In the genomic region with DNA sequence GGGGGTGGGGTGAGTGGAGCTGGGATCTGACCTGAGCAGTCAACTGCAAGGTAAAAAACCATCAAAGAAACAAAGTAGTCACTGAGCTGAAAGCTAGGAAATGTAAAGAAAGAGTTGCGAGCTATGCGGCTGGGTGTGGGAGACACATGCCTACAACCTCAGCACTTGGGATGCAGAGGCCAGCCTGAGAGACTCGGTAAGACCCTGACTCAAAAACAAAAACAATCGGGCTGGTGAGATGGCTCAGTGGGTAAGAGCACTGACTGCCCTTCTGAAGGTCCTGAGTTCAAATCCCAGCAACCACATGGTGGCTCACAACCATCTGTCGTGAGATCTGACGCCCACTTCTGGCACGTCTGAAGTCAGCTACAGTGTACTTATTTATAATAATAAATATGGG, we compare ENCODE assay signal across 11 mouse cellular contexts. TPM values are rescaled to one million over a fixed set of nuclear protein-coding genes. Genes with fewer than 3 reads are reported as not detected.
DNase-seq lines count a peak whose midpoint lies in the region; ATAC-seq and TF ChIP-seq lines count a peak whose summit lies in the region.
"Not testable (repeated sequence)": the region's sequence is repeated elsewhere in the genome, so short reads cannot be mapped to it uniquely, and the experiment has no call there.
"Had no signal": no experiment of that assay in that cellular context is flagged by ENCODE, and none has a peak within 500 bp of the region (broad histone marks: within the 10 kb centered on the region; RNA-seq: fewer than 3 reads in every experiment).

No protein-coding gene starts in this region.

- not testable (repeated sequence) for H3K27me3 ChIP-seq in G1E (ENCODE audit: insufficient read depth, low read length); embryonic facial prominence, embryonic 14.5 days (replicated peaks; ENCODE audit: control insufficient read depth, insufficient read depth, low read length); heart, embryonic 11.5 days (ENCODE audit: control insufficient read depth, insufficient read depth, low read length); intestine, embryonic 14.5 days (replicated peaks; ENCODE audit: control insufficient read depth, insufficient read depth, low read length); limb, embryonic 12.5 days; lung, embryonic 15.5 days; neural tube, embryonic 12.5 days (replicated peaks); thymus, adult 2 months (ENCODE audit: control insufficient read depth, insufficient read depth, low read length)

- peak overlapping the region; percentile 65 for H3K27ac ChIP-seq in embryonic facial prominence, embryonic 14.5 days (replicated peaks; ENCODE audit: low read depth, low read length)
- peak overlapping the region; percentile 83 for H3K27ac ChIP-seq in heart, embryonic 11.5 days (ENCODE audit: low read depth, low read length)
- H3K27ac ChIP-seq in intestine, embryonic 14.5 days (ENCODE audit: low read depth): peak overlapping the region; percentile 96
- peak overlapping the region; percentile 83; the same call in 1 of the 2 replicates for H3K27ac ChIP-seq in limb, embryonic 12.5 days
- peak overlapping the region; percentile 97 for H3K27ac ChIP-seq in lung, embryonic 15.5 days
- not testable (repeated sequence) for H3K27ac ChIP-seq in neural tube, embryonic 12.5 days
- H3K27ac ChIP-seq in thymus, adult 2 months (ENCODE audit: control insufficient read depth, insufficient read depth, low read length): peak overlapping the region; percentile 97

- DNase-seq in G1E (ENCODE audit: low spot score); embryonic facial prominence, embryonic 14.5 days (ENCODE audit: low spot score); intestine, embryonic 14.5 days (ENCODE audit: low spot score); thymus, adult 2 months: not testable (repeated sequence)

- TF ChIP-seq POLR2A in thymus, adult 2 months (IDR thresholded peaks at IDR 0.05; ENCODE audit: control insufficient read depth, extremely low read depth, insufficient read depth, low read length, poor library complexity): not testable (repeated sequence)

- peak overlapping the region; percentile 93 for H3K4me2 ChIP-seq in embryonic facial prominence, embryonic 14.5 days (ENCODE audit: low read depth, low read length)
- peak overlapping the region; percentile 90 for H3K4me2 ChIP-seq in heart, embryonic 11.5 days
- peak overlapping the region; percentile 84 for H3K4me2 ChIP-seq in intestine, embryonic 14.5 days (ENCODE audit: low read length)
- H3K4me2 ChIP-seq in limb, embryonic 12.5 days: peak overlapping the region; percentile 84
- H3K4me2 ChIP-seq in lung, embryonic 15.5 days: peak overlapping the region; percentile 88
- peak overlapping the region; percentile 90; the same call in 1 of the 2 replicates for H3K4me2 ChIP-seq in neural tube, embryonic 12.5 days (replicated peaks)

- 86% methylated on average over 7 of the region's 7 CpGs for WGBS in embryonic facial prominence, embryonic 14.5 days
- WGBS in heart, embryonic 11.5 days (ENCODE audit: insufficient replicate concordance): 83% methylated on average over 7 of the region's 7 CpGs
- 86% methylated on average over 7 of the region's 7 CpGs for WGBS in intestine, embryonic 14.5 days
- WGBS in limb, embryonic 12.5 days: 92% methylated on average over 7 of the region's 7 CpGs
- 62% methylated on average over 7 of the region's 7 CpGs for WGBS in lung, embryonic 15.5 days
- 85% methylated on average over 7 of the region's 7 CpGs for WGBS in neural tube, embryonic 12.5 days
- WGBS in thymus, adult 2 months: 43% methylated on average over 7 of the region's 7 CpGs

- H3K9ac ChIP-seq in embryonic facial prominence, embryonic 14.5 days (ENCODE audit: low read depth, low read length): peak overlapping the region; percentile 48
- H3K9ac ChIP-seq in heart, embryonic 11.5 days (ENCODE audit: low read depth, low read length); intestine, embryonic 14.5 days (ENCODE audit: low read length); limb, embryonic 12.5 days (replicated peaks); lung, embryonic 15.5 days; neural tube, embryonic 12.5 days: not testable (repeated sequence)

- not testable (repeated sequence) for ATAC-seq in G1E (ENCODE audit: extremely low read depth, insufficient number of reproducible peaks, low FRiP score, poor library complexity, severe bottlenecking); embryonic facial prominence, embryonic 14.5 days (ENCODE audit: low read depth); heart, embryonic 11.5 days (replicated peaks; ENCODE audit: insufficient number of reproducible peaks, low FRiP score, low TSS enrichment); intestine, embryonic 14.5 days (replicated peaks; ENCODE audit: low FRiP score, low TSS enrichment, low read depth); limb, embryonic 12.5 days (ENCODE audit: insufficient number of reproducible peaks, insufficient read depth, low FRiP score, low TSS enrichment, low read depth); lung, embryonic 15.5 days (ENCODE audit: borderline replicate concordance, extremely low read depth, low FRiP score, low TSS enrichment); neural tube, embryonic 12.5 days (ENCODE audit: low FRiP score, low read depth)

- TF ChIP-seq CTCF in G1E (IDR thresholded peaks at IDR 0.05; ENCODE audit: low read depth, low read length); thymus, adult 2 months (IDR thresholded peaks at IDR 0.05; ENCODE audit: borderline replicate concordance, control insufficient read depth, extremely low read depth, insufficient read depth, low read length, poor library complexity): not testable (repeated sequence)

- H3K9me3 ChIP-seq in G1E (replicated peaks); embryonic facial prominence, embryonic 14.5 days (ENCODE audit: control insufficient read depth, low read length); heart, embryonic 11.5 days (replicated peaks; ENCODE audit: control insufficient read depth, low read length); intestine, embryonic 14.5 days (ENCODE audit: control insufficient read depth, low read length); limb, embryonic 12.5 days; lung, embryonic 15.5 days; neural tube, embryonic 12.5 days: not testable (repeated sequence)

- H3K4me1 ChIP-seq in G1E (ENCODE audit: insufficient read depth, low read depth, low read length): peaks cover 58% of the 10 kb centered on the region
- not testable (repeated sequence) for H3K4me1 ChIP-seq in embryonic facial prominence, embryonic 14.5 days (ENCODE audit: control insufficient read depth, insufficient read depth, low read length)
- H3K4me1 ChIP-seq in heart, embryonic 11.5 days (ENCODE audit: control insufficient read depth, insufficient read depth, low read length): peaks cover 16% of the 10 kb centered on the region
- peaks cover 42% of the 10 kb centered on the region for H3K4me1 ChIP-seq in intestine, embryonic 14.5 days (replicated peaks; ENCODE audit: control insufficient read depth, insufficient read depth, low read length)
- H3K4me1 ChIP-seq in limb, embryonic 12.5 days (replicated peaks): peaks cover 20% of the 10 kb centered on the region
- H3K4me1 ChIP-seq in lung, embryonic 15.5 days: peaks cover 35% of the 10 kb centered on the region
- H3K4me1 ChIP-seq in neural tube, embryonic 12.5 days: peaks cover 31% of the 10 kb centered on the region
- H3K4me1 ChIP-seq in thymus, adult 2 months (replicated peaks; ENCODE audit: control insufficient read depth, insufficient read depth, low read length): peaks cover 31% of the 10 kb centered on the region

- peak overlapping the region; percentile 86; the same call in 1 of the 2 replicates for H3K4me3 ChIP-seq in G1E (ENCODE audit: low read depth, low read length)
- H3K4me3 ChIP-seq in embryonic facial prominence, embryonic 14.5 days (ENCODE audit: low read depth, low read length): peak overlapping the region; percentile 61; the same call in 1 of the 2 replicates
- H3K4me3 ChIP-seq in heart, embryonic 11.5 days (ENCODE audit: low read depth, low read length): peak overlapping the region; percentile 67
- H3K4me3 ChIP-seq in intestine, embryonic 14.5 days (ENCODE audit: low read depth, low read length): peak overlapping the region; percentile 59; the same call in 1 of the 2 replicates
- peak overlapping the region; percentile 65 for H3K4me3 ChIP-seq in limb, embryonic 12.5 days (replicated peaks)
- H3K4me3 ChIP-seq in lung, embryonic 15.5 days: peak overlapping the region; percentile 66
- not testable (repeated sequence) for H3K4me3 ChIP-seq in neural tube, embryonic 12.5 days; thymus, adult 2 months (ENCODE audit: control insufficient read depth, insufficient read depth, low read length)

- peaks cover 75% of the 10 kb centered on the region for H3K36me3 ChIP-seq in G1E (replicated peaks)
- peaks cover 33% of the 10 kb centered on the region for H3K36me3 ChIP-seq in embryonic facial prominence, embryonic 14.5 days (ENCODE audit: control insufficient read depth, insufficient read depth, low read length)
- not testable (repeated sequence) for H3K36me3 ChIP-seq in heart, embryonic 11.5 days (ENCODE audit: control insufficient read depth, insufficient read depth, low read length); thymus, adult 2 months (ENCODE audit: control insufficient read depth, insufficient read depth, low read length)
- H3K36me3 ChIP-seq in intestine, embryonic 14.5 days (ENCODE audit: control insufficient read depth, insufficient read depth, low read length): peaks cover 18% of the 10 kb centered on the region
- H3K36me3 ChIP-seq in limb, embryonic 12.5 days: peaks cover 33% of the 10 kb centered on the region
- H3K36me3 ChIP-seq in lung, embryonic 15.5 days: peaks cover 24% of the 10 kb centered on the region
- peaks cover 19% of the 10 kb centered on the region for H3K36me3 ChIP-seq in neural tube, embryonic 12.5 days

RNA-seq across cellular contexts. Expression of a gene that starts 0.6 kb away (rescaled TPM):
- 3.0 and 5.0 TPM in 2 replicates for total RNA-seq in G1E (2014; fragmentation: Nextera tagmentation)
- 3.2 TPM in 2 replicates for total RNA-seq in G1E (2017)
- polyA plus RNA-seq in G1E (2012): 2.4 and 2.8 TPM in 2 replicates
- 5.1 and 5.2 TPM in 2 replicates for polyA plus RNA-seq in embryonic facial prominence, embryonic 14.5 days (2014; fragmentation: Nextera tagmentation; extraction: Ambion mirVana)
- 9.3 and 10.1 TPM in 2 replicates for polyA plus RNA-seq in heart, embryonic 11.5 days (2014; fragmentation: Nextera tagmentation; extraction: Ambion mirVana)
- polyA plus RNA-seq in intestine, embryonic 14.5 days (2014; fragmentation: Nextera tagmentation; extraction: Ambion mirVana): 5.8 and 5.9 TPM in 2 replicates
- polyA plus RNA-seq in limb, embryonic 12.5 days (2016; fragmentation: Nextera tagmentation; extraction: Ambion mirVana): 4.3 and 4.8 TPM in 2 replicates
- 3.4 and 4.3 TPM in 2 replicates for polyA plus RNA-seq in lung, embryonic 15.5 days (2015; fragmentation: Nextera tagmentation; extraction: Ambion mirVana)
- 26.2 and 28.4 TPM in 2 replicates for polyA plus RNA-seq in neural tube, embryonic 12.5 days (2016; fragmentation: Nextera tagmentation; extraction: Ambion mirVana)
- 7.9 TPM in 2 replicates for polyA plus RNA-seq in thymus, adult 2 months (2012; rRNA removed)

RNA-seq across cellular contexts. Expression of a gene that starts 1.5 kb away (rescaled TPM):
- total RNA-seq in G1E (2014; fragmentation: Nextera tagmentation) (7.0 and 14.1 TPM in 2 replicates), G1E (2017) (8.6 and 12.1 TPM in 2 replicates)
- 37.3 and 41.6 TPM in 2 replicates for polyA plus RNA-seq in G1E (2012)
- polyA plus RNA-seq in embryonic facial prominence, embryonic 14.5 days (2014; fragmentation: Nextera tagmentation; extraction: Ambion mirVana): 3.3 and 4.8 TPM in 2 replicates
- 2.3 and 4.9 TPM in 2 replicates for polyA plus RNA-seq in heart, embryonic 11.5 days (2014; fragmentation: Nextera tagmentation; extraction: Ambion mirVana)
- polyA plus RNA-seq in intestine, embryonic 14.5 days (2014; fragmentation: Nextera tagmentation; extraction: Ambion mirVana): 3.1 and 4.3 TPM in 2 replicates
- 13.3 and 15.5 TPM in 2 replicates for polyA plus RNA-seq in limb, embryonic 12.5 days (2016; fragmentation: Nextera tagmentation; extraction: Ambion mirVana)
- 13.2 and 13.4 TPM in 2 replicates for polyA plus RNA-seq in lung, embryonic 15.5 days (2015; fragmentation: Nextera tagmentation; extraction: Ambion mirVana)
- polyA plus RNA-seq in neural tube, embryonic 12.5 days (2016; fragmentation: Nextera tagmentation; extraction: Ambion mirVana): 10.6 and 11.5 TPM in 2 replicates
- 34.2 and 41.3 TPM in 2 replicates for polyA plus RNA-seq in thymus, adult 2 months (2012; rRNA removed)

RNA-seq across cellular contexts. Expression of a gene that starts 7.5 kb away (rescaled TPM):
- 424 and 464 TPM in 2 replicates for total RNA-seq in G1E (2014; fragmentation: Nextera tagmentation)
- 171 and 174 TPM in 2 replicates for total RNA-seq in G1E (2017)
- polyA plus RNA-seq in G1E (2012): 362 and 363 TPM in 2 replicates
- polyA plus RNA-seq in embryonic facial prominence, embryonic 14.5 days (2014; fragmentation: Nextera tagmentation; extraction: Ambion mirVana): 347 and 431 TPM in 2 replicates
- polyA plus RNA-seq in heart, embryonic 11.5 days (2014; fragmentation: Nextera tagmentation; extraction: Ambion mirVana): 317 and 318 TPM in 2 replicates
- polyA plus RNA-seq in intestine, embryonic 14.5 days (2014; fragmentation: Nextera tagmentation; extraction: Ambion mirVana): 458 and 500 TPM in 2 replicates
- 620 and 638 TPM in 2 replicates for polyA plus RNA-seq in limb, embryonic 12.5 days (2016; fragmentation: Nextera tagmentation; extraction: Ambion mirVana)
- 512 and 523 TPM in 2 replicates for polyA plus RNA-seq in lung, embryonic 15.5 days (2015; fragmentation: Nextera tagmentation; extraction: Ambion mirVana)
- 511 and 522 TPM in 2 replicates for polyA plus RNA-seq in neural tube, embryonic 12.5 days (2016; fragmentation: Nextera tagmentation; extraction: Ambion mirVana)
- 778 and 831 TPM in 2 replicates for polyA plus RNA-seq in thymus, adult 2 months (2012; rRNA removed)

RNA-seq across cellular contexts. Expression of a gene that starts 13.5 kb away (rescaled TPM):
- total RNA-seq in G1E (2014; fragmentation: Nextera tagmentation) (not detected in 2 replicates), G1E (2017) (0.38 and 0.52 TPM in 2 replicates)
- polyA plus RNA-seq in G1E (2012): not detected in 2 replicates
- polyA plus RNA-seq in embryonic facial prominence, embryonic 14.5 days (2014; fragmentation: Nextera tagmentation; extraction: Ambion mirVana): 0.47 TPM in 1 of 2 replicates, not detected in the other
- 0.44 TPM in 1 of 2 replicates, not detected in the other for polyA plus RNA-seq in heart, embryonic 11.5 days (2014; fragmentation: Nextera tagmentation; extraction: Ambion mirVana)
- 0.39 and 0.88 TPM in 2 replicates for polyA plus RNA-seq in intestine, embryonic 14.5 days (2014; fragmentation: Nextera tagmentation; extraction: Ambion mirVana)
- 0.45 and 1.1 TPM in 2 replicates for polyA plus RNA-seq in limb, embryonic 12.5 days (2016; fragmentation: Nextera tagmentation; extraction: Ambion mirVana)
- 0.70 and 0.75 TPM in 2 replicates for polyA plus RNA-seq in lung, embryonic 15.5 days (2015; fragmentation: Nextera tagmentation; extraction: Ambion mirVana)
- polyA plus RNA-seq in neural tube, embryonic 12.5 days (2016; fragmentation: Nextera tagmentation; extraction: Ambion mirVana): not detected in 2 replicates
- 0.29 TPM in 1 of 2 replicates, not detected in the other for polyA plus RNA-seq in thymus, adult 2 months (2012; rRNA removed)
- total RNA-seq: gastrocnemius, postnatal 14 days; left cerebral cortex, postnatal 25 days had no signal
- polyA plus RNA-seq: kidney, adult 2 months had no signal

RNA-seq across cellular contexts. Expression of a gene that starts 28.4 kb away (rescaled TPM):
- total RNA-seq in G1E (2014; fragmentation: Nextera tagmentation): 50.2 and 53.6 TPM in 2 replicates
- 109 and 115 TPM in 2 replicates for total RNA-seq in G1E (2017)
- polyA plus RNA-seq in G1E (2012): 88.5 and 106 TPM in 2 replicates
- 46.9 and 51.7 TPM in 2 replicates for polyA plus RNA-seq in embryonic facial prominence, embryonic 14.5 days (2014; fragmentation: Nextera tagmentation; extraction: Ambion mirVana)
- 21.0 and 29.1 TPM in 2 replicates for polyA plus RNA-seq in heart, embryonic 11.5 days (2014; fragmentation: Nextera tagmentation; extraction: Ambion mirVana)
- polyA plus RNA-seq in intestine, embryonic 14.5 days (2014; fragmentation: Nextera tagmentation; extraction: Ambion mirVana): 102 and 108 TPM in 2 replicates
- polyA plus RNA-seq in limb, embryonic 12.5 days (2016; fragmentation: Nextera tagmentation; extraction: Ambion mirVana): 17.8 and 18.8 TPM in 2 replicates
- polyA plus RNA-seq in lung, embryonic 15.5 days (2015; fragmentation: Nextera tagmentation; extraction: Ambion mirVana): 114 and 138 TPM in 2 replicates
- 55.7 and 58.8 TPM in 2 replicates for polyA plus RNA-seq in neural tube, embryonic 12.5 days (2016; fragmentation: Nextera tagmentation; extraction: Ambion mirVana)
- polyA plus RNA-seq in thymus, adult 2 months (2012; rRNA removed): 873 and 1,061 TPM in 2 replicates
